Mouse (Mus musculus) layer of hippocampus, postnatal 10 days (tissue): ENCODE data around the gene Marcks. TPM values are rescaled to one million over a fixed set of nuclear protein-coding genes. Genes with fewer than 3 reads are reported as not detected.

Experiments used
- DNase-seq, 2 experiments: peaks; one replicate each; pipeline ENCODE4 v3.0.0; 2021; ENCODE audit warnings: low spot score in 2 of 2
- long read RNA-seq: library from polyadenylated mRNA; stranded (forward); transcript quantifications from one replicate; pipeline ENCODE4 v2.0.0, GENCODE M21; 2023
- total RNA-seq, 2 experiments: library from RNA; stranded (reverse); gene quantifications; 2 replicates each; pipeline ENCODE4 v1.2.3; 2021

Marcks gene
- 100 to 1,000 TPM; 286 to 292 TPM for total RNA-seq
- long read RNA-seq, full-length matches to known transcripts: 217 of 361 reads
- long read RNA-seq, partial matches to known transcripts: 0 of 361 reads
- long read RNA-seq, other reads (novel, unspliced or antisense): 144 of 361 reads

DNA sequence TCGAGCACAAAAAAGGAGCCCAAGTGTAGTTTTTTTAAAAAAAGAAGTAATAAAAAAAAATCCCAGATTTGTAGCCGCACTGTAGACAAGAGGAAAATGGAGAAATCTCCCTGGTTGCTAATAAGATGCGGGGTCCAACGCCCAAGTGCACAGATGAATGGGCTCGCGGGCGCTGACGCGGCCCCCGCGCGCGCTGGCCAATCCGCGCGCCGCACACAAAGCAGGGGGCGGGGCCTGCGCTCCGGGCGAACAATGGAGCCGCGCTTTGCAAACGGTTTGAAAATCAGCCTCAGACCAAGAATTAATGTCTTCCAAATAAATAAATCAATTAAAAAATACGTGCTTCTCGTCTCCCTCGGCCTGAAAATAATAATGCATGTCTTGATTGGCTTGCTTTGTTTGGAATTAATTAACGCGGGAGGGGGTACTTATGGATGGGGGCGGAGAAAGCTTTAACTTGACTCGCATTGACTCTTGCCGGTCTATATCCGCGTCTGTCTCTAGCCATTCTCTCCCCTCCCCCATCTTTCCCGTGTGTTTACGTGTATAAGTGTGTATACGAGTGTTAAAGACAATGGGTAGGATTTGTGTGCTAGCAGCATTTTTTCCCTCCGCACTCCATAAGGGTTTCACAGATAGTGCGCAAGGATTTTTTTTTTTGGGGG is at the start of gene Marcks:
TSS of gene Marcks (minus strand) at position 143 of the 665 bp plus-strand sequence.
- DNase-seq: peak; percentile 84 to 90

DNA sequence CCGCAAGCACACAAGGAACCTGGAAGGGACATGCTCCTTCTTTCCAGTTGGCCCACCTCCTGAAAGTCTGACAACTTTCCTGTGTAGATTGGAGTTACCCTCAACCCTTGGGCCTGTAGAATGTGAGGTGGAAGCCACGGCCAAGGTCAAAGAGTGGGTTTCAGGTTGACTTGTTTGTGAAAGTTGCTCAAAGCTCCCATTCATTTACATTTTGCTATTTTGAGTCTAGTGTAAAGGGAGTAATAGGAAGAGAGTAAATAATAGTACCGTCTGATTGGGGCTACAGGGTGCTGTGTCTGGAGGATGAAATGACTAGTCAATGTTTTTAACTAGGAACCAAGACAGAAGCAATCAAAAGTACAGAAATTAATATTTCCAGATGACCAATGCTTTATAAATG is 38.4 kb upstream of the Marcks start:
- no peak for DNase-seq

DNA sequence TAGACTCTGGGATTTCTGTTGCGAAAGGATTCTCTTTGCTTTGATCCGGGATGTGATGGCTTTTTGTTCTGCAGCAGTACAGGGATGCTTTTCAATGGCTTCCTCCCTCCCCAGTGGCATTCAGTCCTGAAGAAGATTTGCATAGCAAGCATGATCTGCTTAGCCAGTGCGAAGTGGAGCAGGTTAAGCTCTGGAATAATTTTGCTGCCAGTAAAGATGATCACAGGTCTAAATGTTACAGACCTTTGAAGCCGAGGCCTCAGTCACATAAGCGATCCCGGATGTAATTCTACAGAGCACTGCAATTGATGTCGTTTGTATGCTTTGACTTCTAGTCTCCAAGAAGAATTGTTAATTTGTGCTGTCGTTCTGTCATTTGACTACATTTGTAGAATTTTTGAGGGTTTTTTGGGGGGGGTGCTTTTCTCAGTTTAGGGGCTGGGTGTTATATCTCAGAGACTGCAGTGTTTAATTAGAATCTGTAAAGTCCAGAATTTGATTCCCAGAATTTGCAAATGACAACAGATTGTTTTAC is 33.8 kb upstream of the Marcks start:
- no peak for DNase-seq

DNA sequence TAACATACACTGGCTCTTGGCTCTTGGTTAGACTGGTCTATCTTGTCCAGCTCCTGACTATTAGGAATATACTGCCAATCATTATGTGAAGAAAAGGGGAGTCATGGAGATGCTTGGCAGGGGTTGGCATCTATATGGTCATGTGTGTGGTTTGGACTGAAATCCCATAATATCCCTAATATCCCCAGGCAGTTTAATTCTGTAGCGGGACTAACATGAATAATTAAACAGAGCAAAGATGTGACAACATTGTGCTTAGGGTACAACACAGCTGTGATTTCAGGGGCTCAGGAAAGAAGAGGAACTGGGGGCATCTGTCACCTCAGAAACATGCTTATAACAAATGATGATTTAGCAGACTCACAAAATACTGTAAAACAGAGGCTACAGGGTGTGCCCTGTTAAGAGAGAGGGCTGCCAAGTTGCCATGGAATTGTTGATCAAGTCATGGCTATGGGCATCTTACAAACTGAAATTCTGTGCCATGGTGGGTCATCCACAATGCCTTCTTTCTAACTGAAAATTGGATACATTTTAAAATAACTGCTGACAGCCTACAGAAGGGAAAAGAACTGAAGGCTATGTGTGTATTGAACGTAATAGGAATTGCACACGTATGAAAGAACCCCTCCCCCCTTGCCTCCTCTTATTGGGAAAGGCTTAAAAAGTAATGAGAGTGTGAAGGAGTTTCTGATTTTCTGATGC is 33.1 kb upstream of the Marcks start:
- DNase-seq: no peak

DNA sequence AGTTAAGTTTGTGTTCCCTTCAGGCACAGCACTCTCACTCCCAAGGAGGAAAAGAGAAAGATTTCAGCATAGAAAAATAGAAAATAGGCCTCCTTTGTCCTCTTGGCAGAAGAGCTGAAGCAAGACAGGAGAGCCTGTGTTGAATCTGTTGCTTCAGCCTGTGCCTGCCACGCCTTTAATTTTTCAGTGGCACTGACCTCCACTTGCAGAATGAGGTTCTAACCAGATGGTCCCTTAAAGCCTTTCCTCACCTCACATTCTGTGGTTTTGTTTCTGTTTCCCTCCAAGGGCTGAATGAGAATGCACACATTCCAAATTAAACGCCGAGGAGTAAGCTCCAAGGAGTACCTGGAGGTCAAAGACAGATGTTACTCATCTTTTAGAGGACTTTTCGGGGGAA is 32.2 kb upstream of the Marcks start:
- DNase-seq: no peak

DNA sequence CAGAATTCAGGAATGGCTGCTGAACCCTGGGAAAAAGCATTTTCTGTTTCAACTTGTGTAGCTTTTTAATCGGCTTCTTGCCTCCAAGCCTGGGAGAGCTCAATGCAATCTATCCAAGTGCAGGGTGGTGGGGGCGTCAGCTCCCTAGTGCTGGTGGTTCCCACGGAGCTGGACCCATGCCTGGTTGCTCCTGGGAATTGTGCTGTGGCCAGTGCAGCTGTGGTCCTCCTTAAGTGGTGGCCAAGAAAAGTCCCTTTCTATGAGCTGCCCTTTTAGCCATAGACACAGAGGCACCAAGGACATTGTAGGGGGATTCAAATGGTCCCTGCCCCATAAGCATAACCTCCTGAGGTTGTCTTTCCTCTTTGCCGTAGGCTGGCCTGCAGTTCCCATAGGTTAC is 31.7 kb upstream of the Marcks start:
- peak; percentile 44 to 63 for DNase-seq

DNA sequence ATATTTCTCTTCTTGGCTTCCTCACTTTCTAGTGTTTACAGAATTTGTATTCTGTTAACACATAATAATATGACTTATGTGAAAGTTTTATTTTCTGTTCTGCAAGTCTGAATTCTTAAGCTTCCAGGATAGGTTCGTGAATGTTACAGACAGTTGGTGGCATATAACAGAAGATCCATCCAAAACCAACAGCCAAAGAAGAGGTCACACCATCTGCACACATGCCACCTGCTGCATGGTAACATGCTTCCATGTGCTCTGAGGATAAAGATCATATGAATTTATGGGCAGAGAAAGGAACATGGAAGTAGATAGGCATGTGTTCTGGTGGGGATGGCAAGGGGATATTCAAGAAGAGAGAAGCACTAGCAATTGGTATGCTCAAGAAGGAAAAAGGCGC is 28.8 kb upstream of the Marcks start:
- no peak for DNase-seq

DNA sequence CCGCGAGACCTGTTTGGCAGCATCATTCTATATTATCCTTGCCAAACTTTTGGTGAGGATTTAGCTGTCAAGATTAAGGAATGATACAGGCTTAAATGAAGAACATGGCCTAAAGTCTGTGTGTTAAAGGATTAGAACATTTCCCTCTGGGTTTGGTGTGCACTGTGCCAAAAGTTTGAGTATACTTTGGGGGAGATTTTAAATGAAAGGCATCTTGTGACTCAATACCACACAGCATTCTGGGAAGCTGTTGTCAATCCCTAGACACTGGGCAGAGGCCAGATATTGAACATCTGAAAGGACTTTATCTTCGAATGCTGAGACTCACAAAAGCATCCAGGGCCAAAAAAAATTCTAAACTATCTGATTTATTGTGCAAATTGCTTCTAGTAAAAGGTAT is 21.0 kb upstream of the Marcks start:
- no peak for DNase-seq

DNA sequence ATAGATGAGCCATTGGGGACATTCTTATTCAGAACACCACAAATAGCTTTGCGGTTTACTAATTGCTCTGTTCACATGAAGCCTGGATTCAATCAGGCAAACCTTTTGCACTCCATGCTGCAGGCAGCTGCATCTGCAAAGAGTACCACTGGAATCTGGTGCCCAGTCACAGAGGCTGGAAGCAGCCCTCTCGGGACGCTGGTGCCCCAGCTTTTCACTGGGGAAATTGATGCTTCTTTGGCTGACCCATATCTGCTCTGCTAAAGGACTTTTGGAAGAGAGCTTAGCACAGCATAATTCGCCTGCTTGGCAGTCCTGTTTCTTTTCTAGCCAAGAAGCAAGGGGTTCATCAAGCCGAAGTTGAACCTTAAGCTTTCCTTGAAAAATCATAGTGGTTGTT is 18.4 kb upstream of the Marcks start:
- no peak for DNase-seq

DNA sequence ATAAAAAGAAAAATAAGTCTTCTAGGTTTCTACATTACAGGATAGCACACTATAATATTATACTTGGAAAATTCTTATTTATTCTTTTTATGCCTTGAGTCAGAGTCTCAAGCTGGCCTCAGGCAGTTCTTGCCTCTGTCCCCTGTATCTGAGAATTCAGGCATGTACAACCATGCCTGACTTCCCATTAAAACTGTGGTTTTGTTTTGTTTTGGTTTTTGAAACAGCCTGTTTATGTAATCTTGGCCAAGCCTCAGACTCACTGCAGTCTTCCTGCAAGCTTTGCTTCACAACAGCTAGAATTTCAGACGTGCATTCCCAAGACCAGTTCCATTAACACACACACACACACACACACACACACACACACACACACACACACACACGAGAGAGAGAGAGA is 16.4 kb upstream of the Marcks start:
- DNase-seq: no peak

DNA sequence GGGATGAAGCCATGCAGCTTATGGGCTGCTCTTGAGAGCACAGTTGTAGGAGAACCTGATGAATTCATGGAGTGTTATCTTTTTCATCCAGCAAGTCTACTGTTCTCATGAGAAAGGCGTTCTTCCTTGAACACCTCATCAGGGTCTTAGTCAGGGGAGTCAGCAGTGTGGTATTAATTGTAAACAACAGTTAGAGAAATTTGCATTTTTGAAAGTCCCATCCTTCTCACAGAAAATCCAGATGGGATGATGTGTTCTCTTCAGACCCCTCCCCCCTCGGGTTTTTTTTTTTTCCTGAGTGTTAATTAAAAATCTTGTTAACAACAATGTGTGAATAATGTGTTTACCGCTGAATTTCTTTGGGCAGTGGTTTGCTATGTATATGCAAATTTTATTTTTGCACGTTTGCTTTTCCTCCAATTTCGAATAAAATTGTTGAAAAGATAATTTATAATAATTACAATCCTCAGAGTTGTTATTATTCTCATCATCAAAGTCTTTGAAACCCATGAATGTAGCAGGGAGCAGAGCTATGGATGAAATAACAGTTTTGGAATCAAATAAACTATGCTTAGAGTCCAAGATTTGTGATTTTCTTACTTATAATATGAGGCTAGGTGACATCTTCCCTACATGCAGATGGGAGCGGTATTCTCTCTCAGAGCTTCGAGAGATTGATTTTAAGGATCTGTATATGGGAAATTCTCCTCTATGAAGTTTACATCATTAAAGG is 13.0 kb upstream of the Marcks start:
- no peak for DNase-seq

DNA sequence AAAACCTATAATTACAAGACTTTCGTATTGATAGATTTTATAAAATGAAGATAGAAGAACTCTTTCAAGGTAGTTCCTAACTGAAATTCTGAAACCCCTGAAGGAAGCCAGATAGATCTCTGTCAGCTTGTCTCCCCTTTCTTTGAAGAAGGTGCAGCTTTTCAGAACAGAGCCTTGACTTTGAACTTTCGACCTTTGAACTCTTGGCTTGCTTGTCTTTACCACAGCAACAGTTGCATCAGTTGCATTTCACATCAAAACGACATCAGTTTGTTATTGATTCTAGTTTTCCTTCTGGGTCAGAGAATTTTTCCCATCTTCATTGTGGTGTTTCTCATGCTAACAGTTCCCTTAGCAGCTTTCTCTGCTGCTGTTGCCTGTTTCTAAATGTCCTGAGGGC is 9.3 kb upstream of the Marcks start:
- no peak for DNase-seq

DNA sequence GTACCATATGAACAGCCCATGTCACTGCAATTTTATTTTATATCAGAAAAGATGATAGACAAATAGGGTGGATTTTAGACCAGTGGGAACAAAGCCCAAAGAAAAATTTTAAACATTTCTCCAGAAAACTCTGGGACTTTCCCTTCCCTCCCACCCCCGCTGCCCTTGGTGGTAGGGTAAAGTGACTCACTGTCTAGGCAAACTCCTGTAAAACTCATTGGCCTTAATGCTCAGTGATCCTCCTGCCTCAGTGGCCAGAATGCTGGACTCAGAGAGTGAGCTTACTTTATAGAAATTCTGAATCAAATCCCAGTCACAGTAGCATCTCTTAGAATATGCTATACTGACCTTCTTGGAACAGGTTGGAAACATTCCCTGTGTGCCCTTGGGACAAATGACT is 6.7 kb upstream of the Marcks start:
- DNase-seq: no peak

DNA sequence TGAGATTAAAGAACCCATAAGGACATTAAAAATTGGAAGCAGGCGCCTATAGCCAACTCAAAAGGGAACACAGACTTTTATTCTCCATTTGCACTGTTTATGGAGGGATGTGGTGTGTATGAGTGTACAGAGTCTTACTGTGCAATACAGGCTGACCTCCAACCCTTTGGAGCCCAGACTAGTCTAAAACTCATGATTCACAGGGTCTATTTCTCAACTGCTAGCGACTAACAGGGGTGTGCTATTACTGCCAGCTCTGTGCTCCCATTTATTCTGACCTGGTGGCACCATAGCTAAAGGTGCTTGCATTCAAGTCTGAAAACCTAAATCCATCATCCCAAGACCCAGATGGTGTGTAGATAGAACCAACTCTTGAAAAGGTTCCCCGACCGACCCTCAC is 2.9 kb upstream of the Marcks start:
- no peak for DNase-seq

DNA sequence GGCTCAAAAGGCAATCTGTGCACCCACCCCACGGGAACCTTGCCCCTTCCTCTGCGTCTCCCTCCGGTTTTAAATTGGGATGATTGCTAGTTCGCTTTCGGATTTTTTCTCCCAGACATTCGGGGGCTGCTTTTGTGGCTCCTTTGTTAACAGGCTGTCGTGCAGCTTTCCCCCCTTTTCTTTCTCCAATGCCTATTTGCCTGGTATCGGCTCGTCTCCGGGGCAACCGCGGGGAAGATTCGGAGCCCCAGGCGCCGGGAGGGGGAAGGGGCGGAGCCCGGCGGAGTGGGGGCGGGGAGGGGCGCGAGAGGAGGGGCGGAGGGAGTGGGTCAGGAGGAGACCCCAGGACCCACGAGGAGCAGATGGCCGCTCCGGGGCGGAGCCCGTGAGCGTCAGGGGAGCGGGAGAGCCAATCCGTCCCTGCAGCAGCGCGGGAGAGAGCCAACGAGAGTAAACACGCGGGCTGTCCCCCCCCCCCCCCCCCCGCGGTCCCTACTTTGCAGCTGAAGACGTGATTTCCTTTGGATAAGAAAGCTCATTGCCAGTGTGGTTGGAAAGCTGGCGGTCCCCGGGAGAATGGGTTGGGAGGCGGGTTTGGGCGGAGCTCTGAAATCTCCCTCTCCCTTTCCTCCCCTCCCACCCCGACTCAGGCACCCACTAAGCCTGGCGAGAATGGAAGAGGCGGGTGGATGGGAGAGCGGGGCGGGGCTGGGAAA is 2.2 kb upstream of the Marcks start:
- peak; percentile 88 to 92 for DNase-seq

DNA sequence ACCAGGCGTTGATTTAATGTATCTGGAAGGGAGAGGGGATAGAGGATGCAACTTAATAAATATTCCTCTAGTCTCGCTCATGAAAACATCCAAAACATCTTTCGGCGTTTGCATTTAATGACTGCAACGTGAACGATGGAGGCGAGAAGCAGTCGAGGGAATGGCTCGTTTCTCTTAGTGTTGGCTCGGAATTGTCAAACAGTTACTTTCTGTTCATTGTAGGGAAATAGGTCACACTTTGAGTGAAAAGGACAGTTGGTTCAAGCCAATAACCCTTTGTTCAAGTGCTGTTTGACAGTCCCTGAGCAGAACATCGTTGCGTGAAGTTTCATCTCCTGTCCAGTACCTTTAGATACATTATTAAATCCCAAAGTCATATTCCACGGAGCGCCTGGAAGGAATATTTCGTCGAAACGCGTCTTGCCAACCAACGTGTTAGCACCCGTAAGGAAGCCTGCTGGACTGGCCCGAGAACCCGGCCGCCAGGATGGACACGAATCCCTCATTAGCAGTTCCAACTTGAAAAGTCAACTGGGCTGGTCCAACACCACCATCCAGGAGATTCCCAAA is 1.5 kb upstream of the Marcks start:
- DNase-seq: no peak

DNA sequence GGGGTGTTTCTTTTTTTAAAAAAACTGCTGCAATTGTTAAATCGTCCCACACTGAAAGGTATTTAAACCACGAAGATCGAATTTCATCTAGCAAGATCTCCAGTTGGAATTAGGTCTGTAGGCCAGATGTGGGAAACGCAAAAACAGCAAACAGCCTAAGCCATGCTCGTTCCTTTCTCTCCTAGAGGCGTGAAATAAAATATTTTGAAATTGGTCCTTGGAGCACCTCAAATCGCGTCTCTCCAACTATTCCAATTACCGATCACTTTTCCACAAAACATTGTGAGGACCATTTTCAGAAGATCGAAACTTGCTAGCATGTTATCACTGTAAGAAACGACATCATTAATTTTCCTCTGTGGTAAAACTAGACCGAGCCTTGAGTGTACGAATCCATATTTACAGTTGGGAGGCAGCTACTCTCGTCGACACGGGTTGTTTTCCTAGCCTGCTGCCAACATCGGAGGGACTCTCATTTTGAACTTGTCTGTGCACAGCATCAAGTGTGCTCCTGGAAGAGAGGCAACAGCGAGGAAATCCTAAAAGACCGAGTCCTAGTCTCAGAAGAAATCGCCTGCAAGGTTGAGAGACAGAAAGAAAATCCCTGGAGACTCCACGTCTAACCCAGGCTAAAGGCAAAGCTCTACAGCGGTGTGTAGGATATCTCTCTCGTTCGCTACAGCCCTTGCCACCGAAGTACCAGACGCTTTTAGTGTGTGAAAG is 884 bp upstream of the Marcks start:
- DNase-seq: peak; percentile 54 to 55

DNA sequence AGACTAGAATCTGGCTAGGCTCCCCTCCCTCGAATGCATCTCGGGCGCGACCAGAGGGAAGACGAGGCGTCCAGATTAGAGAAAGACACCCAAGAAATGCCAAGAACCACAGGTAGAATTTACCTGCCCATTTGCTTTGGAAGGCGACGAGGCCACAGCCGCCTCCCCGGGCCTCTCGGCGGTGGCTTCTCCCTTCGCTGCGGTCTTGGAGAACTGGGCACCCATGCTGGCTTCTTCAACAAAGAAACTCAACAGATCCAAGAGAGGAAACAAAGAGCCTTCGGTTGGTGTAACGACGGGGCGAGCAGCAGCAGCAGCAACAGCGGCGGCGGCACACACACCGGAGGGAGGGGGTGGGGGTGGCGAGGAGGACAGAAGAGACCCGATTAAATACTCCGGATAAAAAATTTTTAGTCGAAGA is 399 bp downstream of the Marcks start:
- DNase-seq: peak; percentile 53 to 65

DNA sequence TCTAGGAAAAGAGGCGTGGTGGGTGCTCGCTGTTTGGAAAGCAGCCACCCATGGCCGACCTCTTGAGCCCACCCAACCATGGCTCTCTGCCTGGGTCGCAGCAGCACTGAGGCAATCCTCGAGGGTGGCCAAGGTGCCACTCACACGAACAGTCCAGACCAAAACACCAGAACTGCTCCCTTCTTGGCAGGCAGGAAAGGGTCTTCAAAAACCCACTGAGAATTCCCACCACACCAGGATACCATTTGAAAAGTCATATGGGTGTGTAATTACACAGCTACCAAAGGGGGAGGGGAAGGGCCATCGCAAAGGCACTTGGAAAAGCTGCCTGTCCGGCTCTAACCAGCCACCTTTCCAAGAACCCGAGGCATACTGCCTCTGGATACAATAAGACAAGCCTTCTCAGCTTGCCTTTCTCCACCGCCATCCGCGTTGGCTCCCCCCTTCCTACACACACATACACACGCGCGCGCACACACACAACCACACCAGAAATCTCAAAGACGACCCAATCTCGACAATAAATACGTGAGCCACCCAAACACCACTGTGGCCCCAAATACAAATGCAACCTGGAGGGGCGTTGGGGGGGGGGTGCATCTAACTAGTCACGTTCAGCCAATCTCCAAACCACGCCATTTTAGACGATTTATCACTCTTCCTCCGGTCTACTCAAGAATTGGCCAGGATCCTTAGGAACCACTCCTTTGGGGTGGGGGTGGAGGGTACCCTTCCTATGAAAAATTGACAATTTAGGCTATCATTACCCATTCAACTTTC is 999 bp downstream of the Marcks start:
- peak; percentile 64 to 72 for DNase-seq
